Mouse (Mus musculus) bone marrow macrophage, adult 2 months (primary cell): ENCODE measurements around the gene Iqschfp.

Experiments used
- CTCF ChIP-seq: IDR thresholded peaks from 2 replicates; pipeline ENCODE4 v1.5.1; 2012; ENCODE audit warnings: low read depth, mild to moderate bottlenecking, low read length, moderate library complexity
- POLR2A ChIP-seq: IDR thresholded peaks from 2 replicates; pipeline ENCODE4 v1.6.1; 2012; ENCODE audit warnings: mild to moderate bottlenecking, low read depth, low read length, borderline replicate concordance

GRCm38 (mm10) chr3:68516393-68517081 is 624.5 kb downstream of the Iqschfp start:
- no peak for TF ChIP-seq CTCF
- TF ChIP-seq POLR2A: no peak
